Mouse (Mus musculus) brain, adult 10 weeks (tissue): ENCODE data around the gene Fgf10. TPM values are rescaled to one million over a fixed set of nuclear protein-coding genes. Genes with fewer than 3 reads are reported as not detected.

Experiments used
- polyA plus RNA-seq: library from polyadenylated mRNA; stranded (reverse); fragments of 350-450 nt; fragmentation: Illumina TruSeq; extraction: RNeasy Lipid Tissue Mini Kit (QIAGEN cat#74804); gene quantifications from one replicate; pipeline ENCODE4 v1.2.3, GENCODE M21; 2015; ENCODE audit warnings: low read depth, low replicate concordance

The Fgf10 gene
- polyA plus RNA-seq, result 3.9 TPM

GRCm38 (mm10) chr13:118669491-118669890 lies at the start of gene Fgf10:
Fgf10 (plus strand) TSS chr13:118669791.

